Mouse (Mus musculus) heart, postnatal 10 days (tissue): Measurements from ENCODE around the gene Txnip. TPM values are rescaled to one million over a fixed set of nuclear protein-coding genes. Genes with fewer than 3 reads are reported as not detected.
A peak's percentile ranks its signal among the peaks of the same experiment; 100 is the strongest.
"Not testable (repeated sequence)": the region's sequence is repeated elsewhere in the genome, so short reads cannot be mapped to it uniquely, and the experiment has no call there.

ENCODE experiments used
- DNase-seq, 2 experiments: peaks; one replicate each; pipeline ENCODE4 v3.0.0; 2021
- intact Hi-C: fragments of 180-260 bp; cut with DNase I; formaldehyde crosslinking; loops from one replicate; pipeline ENCODE4 v1.15.1; 2025
- total RNA-seq, 2 experiments: library from RNA; stranded (reverse); gene quantifications; 2 replicates each; pipeline ENCODE4 v1.2.3; 2021

Txnip gene
- total RNA-seq, result 1,000 to 10,000 TPM in 1 of 2 experiments, 100 to 1,000 TPM in 1; 618 to 1,152 TPM

DNA sequence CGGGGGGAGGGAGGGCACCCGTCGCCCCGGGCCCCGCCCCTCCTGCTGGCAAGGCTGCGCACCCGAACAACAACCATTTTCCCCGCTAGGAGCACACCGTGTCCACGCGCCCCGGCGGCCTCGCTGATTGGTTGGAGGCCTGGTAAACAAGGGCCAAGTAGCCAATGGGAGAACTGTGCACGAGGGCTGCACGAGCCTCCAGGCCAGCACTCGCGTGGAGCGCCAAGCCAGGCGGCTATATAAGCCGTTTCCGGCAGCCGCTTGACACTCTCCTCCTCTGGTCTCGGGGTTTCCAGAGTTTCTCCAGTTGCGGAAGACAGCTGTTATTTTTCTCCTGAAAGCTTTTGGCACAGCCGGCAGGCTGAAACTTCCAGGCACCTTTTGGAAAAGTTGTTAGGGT, at the start of gene Txnip:
Txnip (plus strand) TSS at position 264 of the 400 bp plus-strand sequence.
- intact Hi-C loops, result loop anchor here (1.0 kb wide), 1 partner anchor 19 kb away; the partner anchor contains the start of gene Gm16253
- DNase-seq, result peak; percentile 100

DNA sequence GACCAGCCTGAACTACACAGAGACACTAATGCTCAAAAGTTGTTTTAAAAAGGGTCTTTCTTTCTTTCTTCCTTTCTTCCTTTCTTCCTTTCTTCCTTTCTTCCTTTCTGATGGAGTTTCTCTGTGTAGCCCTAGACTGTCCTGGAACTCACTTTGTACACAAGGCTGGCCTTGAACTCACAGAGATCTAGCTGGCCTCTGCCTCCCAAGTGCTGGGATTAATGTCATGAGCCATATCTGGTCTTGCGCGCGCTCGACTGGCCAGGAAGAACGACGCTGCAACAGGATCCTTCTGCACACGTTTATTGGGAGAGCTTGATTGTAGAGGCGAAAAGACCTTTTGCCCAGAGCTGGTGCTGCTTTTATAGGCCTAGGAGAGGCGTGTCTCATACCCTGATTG, 49.8 kb upstream of the Txnip start:
- DNase-seq, intact Hi-C loops: not testable (repeated sequence)

DNA sequence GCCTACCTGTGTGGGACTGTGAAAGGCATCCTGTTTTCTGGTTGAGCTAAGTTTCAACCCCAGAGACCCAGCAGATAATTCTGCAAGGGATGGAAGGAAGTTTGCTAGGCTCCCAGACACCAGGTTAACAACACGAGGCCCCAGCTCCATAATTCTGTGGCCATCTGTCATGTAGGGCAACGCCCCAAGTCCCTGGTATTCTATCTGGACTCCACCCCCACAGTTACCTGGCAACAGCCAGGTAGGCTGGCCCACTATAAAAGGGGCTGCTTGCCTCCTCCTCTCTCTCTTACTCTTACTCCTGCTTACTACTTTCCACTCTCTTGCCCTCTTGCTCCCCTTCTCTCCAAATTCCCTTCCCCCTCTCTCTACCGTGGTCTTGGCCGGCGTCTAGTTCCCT, 37.6 kb upstream of the Txnip start:
- intact Hi-C loops, result no loop called here
- no peak for DNase-seq

DNA sequence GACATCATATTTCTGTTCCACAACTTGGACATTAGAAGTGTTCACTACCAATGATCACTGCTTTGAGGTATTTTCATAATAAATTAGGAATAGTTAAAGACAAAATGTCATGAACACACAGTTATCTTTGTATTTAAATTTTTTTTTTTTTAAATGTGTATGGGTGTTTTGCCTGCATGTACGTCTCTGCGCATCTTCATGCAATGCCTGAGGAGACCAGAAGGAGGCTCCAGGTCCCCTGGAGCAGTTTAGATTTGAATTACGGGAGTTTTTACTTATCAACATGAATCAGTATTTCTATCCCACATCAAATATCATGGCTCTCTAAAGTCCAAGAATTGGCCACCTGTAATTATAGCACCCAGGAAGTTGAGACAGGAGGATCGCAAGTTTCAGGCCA, 35.6 kb upstream of the Txnip start:
- intact Hi-C loops, result no loop called here
- no peak for DNase-seq

DNA sequence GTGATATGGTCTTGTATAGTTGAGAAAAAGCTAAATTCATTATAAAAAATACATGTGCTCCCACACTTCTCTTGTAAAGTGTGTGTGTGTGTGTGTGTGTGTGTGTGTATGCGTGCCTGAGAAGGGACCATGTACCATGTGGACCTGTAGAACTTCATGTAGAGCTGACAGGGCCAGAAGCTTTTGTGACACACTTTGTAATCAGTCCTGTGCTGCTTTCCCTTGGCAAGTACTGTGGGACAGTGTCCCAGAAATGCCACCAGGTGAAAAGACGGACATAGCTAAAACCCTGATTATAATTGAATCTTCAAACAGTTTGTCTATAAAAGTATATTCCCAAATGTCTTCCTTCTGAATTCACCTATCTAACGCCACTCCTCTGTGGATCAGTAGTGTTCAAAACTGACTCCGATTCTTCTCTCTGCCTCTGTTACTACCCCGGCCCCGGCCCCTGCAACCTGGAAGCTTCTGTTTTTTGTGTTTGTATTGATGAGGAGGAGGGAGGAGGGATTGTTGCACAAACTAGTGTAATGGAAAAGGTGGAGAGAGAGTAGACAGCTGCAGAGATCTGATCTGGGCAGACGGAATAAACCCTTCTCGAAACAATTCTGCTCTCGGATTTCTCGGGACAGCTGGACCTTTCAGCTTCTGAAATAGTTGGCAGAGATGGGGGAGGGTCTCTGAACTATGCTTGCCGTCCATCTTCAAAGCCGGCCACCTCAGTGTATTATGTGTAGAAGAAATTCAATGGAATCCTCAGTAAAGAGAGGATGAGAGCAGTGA, 33.5 kb upstream of the Txnip start:
- peak; percentile 39 to 43 for DNase-seq
- intact Hi-C loops, result no loop called here

DNA sequence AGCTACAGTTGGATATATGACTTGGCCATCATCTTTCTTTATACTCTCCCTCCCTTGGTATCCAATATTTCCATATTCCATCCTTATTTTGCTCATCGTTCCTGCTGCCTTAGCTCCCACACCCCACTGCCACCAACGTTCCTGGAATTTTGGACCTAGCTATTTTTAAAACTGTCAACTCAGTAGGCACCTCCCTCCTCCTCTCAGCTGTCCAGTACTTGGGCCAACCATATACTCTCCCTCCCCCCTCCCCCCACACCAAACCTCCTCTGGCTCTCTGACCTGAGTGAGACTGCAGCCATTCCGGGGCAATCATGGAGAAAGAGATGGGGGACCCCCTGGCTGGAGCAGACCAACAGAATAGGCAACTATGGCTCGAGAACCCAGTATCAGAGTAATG, 32.8 kb upstream of the Txnip start, which contains the start of gene Hfe2:
Hfe2 (plus strand) TSS at position 259 of the 400 bp plus-strand sequence.
- DNase-seq, result peak; percentile 35 to 37
- intact Hi-C loops, result no loop called here

DNA sequence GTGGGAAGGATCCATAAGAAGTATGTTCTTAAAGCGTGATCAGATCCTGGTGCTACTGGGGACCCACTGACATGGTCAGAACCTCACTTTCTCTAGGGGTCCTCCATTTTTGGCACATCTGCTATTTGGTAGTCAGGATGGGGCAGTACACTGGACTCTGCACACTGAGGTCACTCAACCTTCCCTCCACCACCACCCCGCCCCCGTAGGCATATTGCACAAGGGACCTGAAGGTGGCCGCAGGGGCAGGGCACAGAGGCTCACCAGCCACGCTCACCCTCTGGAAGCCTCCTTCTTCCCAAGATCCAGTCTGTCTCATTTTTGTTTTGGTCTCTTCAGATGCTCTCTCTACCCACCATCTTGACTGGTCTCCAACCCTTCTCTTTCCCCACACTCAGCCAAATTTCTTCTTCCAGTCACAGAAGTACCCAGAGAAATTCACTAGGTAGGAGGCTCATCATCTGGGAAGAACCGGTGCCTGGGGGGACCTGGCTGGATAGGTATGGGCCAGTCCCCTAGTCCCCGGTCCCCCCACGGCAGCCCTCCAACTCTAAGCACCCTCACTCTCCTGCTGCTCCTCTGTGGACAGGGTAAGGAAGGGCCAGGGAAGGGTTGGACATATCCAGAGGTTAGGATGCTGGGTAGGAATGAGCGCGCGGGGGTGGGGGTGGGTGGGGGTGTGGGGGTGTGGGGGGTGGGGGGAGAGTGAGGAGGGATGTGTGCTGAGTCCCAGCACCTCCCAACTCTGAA, 31.6 kb upstream of the Txnip start:
- peak; percentile 37 to 46 for DNase-seq
- intact Hi-C loops, result no loop called here

DNA sequence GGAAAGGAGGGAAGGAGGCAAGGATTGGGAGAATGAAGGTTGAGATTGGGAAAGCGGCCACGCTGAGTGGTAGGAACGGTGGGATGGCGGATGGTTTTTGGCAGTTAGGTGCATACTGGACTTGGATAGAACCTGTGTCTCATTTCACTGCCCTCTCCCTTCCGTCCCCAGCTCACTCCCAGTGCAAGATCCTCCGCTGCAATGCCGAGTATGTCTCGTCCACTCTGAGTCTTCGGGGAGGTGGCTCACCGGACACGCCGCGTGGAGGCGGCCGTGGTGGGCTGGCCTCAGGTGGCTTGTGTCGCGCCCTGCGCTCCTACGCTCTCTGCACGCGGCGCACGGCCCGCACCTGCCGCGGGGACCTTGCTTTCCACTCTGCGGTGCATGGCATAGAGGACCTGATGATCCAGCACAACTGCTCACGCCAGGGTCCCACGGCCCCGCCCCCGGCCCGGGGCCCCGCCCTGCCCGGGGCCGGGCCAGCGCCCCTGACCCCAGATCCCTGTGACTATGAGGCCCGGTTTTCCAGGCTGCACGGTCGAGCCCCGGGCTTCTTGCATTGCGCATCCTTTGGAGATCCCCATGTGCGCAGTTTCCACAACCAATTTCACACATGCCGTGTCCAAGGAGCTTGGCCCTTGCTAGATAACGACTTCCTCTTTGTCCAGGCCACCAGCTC, 30.8 kb upstream of the Txnip start:
- intact Hi-C loops, result no loop called here
- no peak for DNase-seq

DNA sequence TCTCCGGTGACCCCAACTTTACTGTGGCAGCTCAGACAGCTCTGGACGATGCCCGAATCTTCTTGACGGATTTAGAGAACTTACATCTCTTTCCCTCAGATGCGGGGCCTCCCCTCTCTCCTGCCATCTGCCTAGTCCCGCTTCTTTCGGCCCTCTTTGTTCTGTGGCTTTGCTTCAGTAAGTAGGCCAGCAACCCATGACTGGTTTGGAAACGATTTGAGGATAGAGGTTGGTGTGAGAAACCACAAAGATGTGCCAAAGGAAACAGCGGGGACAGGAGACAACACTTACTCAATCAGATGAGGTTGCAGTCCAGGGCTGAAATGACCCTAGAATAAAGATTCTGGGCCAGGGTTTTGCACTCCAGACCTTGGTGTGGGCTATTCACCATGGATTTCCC, 29.3 kb upstream of the Txnip start:
- DNase-seq, result no peak
- intact Hi-C loops, result no loop called here

DNA sequence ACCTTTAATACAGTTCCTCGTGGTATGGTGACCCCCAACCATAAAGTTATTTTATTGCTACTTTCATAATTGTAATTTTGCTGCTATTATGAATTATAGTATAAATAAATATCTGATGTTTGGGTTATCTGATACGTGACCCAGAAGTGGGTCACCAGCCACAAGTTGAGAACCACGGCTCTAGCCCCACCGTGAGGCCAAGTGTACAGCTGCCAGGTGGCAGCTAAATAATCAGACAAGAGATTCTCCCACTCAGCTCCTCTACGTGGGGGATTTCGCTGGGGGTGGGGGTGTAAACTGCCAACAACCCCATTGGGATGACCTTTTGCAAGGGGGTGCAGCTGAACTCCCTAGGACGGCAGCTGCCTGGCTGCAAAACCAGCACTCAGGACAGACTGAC, 25.7 kb upstream of the Txnip start:
- intact Hi-C loops, result no loop called here

DNA sequence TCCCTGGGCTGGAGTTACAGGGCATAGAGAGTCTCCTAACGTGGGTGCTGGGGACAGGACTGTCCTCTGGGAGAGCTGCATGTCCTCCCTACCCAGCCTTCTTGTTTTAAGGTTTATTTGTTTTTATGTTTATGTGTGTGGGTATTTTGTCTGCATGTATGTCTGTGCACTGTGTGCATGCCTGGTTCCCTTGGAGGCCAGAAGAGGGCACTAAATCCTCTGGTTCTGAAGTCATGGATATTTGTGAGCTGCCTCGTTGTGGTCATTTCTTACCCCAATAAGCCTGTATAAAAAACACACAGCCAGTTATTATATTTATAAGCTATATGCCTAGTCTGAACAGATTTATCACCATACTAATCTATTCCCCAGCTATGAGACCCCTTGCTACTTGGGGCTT, 23.5 kb upstream of the Txnip start:
- DNase-seq, result no peak
- intact Hi-C loops, result no loop called here

More for the DNA sequence above, 25.7 kb upstream of the Txnip start:
- no peak for DNase-seq

DNA sequence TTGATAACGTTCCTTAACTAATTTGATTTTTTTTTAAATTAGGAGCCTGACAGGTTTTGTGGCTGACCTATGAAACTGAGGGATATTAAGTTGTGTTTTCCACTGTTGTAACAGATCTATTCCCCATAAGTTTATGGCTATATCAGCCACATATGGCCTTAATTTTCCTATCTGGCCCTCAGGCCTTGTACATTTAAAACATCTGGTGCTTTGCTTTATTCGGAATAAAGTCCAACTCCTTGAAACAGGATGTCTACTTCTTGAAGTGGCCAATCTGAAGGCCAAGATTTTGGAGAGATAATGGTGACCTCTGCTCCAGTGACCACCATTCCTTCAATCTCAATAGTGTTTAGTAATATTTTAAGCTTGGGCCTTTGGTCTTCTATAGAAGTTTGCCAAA, 18.4 kb upstream of the Txnip start:
- DNase-seq, result no peak
- intact Hi-C loops, result no loop called here

DNA sequence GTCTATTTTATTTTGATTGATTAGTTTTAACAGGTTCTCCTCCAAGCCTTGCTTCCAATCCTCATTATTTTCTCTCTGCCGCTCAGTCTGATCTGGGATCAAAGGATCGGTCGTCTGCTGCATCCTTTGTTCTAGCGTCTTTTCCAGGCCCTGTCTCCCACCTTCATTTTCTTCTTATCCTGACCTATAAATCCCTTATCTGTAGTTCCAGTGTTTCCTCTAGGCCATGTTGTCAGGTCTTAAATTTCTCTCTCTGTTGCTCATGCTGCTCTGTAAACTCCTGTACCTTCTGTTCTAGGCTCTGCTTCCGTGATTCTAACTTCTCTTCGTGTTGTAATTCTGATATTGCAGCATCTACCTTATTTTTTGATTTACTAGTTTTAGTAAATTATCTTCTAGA, 17.0 kb upstream of the Txnip start:
- DNase-seq, result no peak
- intact Hi-C loops, result no loop called here

DNA sequence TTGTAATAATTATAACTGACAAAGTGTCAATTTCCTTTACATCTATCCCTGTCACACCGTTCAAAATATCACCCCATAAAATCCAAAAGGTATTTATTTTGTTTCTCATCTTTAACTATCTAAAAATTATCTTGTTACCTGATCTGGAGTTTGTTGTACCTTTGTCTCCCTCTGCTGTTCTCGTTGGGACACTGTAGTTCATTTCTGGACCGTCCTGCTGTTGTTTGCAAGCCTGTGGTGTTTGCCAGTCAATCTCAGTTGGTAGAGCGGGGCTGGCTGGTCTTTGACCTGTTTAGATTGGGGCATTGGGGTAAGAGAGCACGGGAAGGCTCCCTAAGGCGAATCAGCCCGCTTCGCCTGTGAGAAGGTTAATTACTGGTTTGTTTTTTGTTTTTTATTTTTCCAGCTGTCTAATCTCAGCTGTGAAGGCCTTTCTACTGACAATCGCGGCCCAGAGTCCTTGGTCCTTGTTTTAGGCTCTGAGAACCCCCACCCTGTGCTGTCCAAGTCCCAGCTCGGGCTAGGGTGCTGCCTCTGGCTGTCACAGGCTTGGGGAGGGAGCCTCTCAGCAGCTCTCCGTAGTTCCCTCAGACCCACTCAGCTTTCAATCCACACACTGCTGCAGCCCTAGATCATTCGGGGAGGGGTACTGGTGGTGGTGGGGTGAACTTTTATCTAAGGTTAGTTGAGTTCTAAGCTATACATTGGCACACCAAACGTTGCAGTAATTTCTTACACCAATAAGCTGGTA, 16.3 kb upstream of the Txnip start:
- intact Hi-C loops, result no loop called here
- DNase-seq, result peak in 1 of 2 experiments; percentile 29

DNA sequence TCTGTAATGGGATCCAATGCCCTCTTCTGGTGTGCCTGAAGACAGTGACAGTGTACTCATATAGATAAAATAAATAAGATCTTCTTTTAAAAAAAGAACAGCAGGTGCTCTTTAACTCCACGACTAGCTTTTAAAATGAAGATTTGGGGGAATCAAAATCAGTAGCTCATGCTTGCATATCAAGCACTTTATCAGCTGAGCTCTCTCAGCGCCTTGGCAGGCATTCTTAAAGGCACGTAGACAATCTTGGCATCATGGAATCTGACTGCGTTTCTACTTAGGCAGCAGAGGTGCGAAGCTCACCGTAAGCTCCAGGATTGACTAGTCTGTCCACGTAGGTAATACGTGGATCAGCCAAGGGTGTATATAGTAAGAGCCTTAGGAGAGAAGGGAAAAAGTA, 15.2 kb upstream of the Txnip start:
- intact Hi-C loops, result no loop called here
- no peak for DNase-seq

DNA sequence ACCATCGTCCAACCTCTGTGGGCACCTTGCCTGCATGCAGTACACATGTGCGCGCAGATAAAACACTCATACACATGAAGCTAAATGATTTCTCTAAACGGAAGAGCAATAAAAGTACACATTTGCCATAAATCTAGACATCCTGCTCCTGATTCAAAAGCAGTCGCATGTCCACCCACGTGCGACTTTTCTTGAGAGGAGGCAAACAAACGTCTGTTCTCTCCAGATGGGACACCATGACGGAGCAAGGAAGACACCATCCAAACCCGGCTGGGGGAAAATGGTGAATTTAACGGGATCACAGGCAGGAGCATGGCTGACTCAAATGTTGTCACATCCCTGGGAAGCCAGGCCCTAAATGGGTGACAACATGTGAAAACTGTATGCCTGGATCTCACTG, 14.4 kb upstream of the Txnip start:
- intact Hi-C loops, result no loop called here
- no peak for DNase-seq

DNA sequence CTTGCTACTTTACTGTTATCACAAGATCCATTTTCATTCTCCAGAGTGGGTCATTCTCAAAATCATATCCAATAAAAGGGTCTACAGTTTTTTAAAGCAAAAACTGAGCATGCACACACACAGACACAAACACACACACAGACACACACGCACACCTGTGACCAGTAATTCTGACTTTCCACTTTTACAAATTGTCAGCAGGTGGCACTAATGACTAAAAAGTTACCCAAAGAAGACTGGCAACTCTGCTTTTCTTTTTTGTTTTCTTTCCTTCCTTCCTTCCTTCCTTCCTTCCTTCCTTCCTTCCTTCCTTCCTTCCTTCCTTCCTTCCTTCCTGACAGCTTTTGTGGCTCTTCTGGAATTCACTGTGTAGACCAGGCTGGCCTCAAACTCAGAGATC, 12.2 kb upstream of the Txnip start:
- DNase-seq, result peak in 1 of 2 experiments; percentile 32
- intact Hi-C loops, result no loop called here

DNA sequence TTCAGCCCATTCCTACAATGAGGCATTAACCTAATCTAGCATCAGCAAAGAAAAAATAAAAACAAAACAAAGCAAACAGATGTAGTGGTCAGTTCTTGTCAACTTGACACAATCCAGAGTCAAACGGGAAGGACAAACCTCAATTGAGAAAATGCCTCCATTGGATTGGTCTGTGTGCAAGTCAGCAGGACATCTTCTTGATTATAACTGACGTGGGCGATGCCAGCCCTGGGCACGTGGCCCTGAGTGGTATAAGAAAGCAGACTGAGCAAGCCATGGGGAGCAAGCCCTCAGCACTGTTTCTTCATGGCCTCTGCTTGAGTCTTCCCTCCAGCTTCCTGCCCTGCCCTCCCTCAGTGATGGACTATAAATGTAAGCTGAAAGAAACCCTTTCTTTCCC, 10.9 kb upstream of the Txnip start:
- intact Hi-C loops, result loop anchor here (1.0 to 2.0 kb wide), 4 partner anchors 33 to 162 kb away; partner anchors contain the start of gene Nudt17
- no peak for DNase-seq

DNA sequence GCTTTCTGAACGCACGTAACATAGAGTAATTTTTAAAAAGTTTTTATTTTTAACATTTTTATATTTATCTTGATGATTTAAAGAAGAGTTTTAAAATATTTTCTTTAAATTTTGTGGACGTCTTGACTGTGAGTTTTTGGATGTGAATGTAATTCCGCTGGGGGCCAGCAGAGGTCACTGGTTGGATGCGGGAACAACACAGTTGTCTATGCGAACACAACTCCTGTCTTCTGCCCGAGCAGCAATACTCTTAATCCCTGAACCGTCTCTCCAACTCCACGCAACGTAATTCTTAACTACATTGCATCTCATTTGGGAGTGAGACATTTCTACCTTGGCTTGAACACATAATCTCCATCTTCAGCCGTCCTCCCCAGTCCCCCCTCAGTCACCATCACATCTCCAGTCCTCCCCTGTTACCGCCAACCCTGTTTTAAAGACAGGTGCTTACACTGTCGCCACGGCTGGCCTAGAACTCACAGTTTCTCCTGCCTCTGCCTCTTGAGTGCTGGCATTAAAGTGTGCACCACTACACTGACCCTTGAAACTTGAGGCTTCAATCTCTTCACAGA, 10.3 kb upstream of the Txnip start:
- intact Hi-C loops, result loop anchor here (1.0 to 2.0 kb wide), 4 partner anchors 33 to 161 kb away; partner anchors contain the start of gene Nudt17
- DNase-seq, result peak; percentile 85 to 91

DNA sequence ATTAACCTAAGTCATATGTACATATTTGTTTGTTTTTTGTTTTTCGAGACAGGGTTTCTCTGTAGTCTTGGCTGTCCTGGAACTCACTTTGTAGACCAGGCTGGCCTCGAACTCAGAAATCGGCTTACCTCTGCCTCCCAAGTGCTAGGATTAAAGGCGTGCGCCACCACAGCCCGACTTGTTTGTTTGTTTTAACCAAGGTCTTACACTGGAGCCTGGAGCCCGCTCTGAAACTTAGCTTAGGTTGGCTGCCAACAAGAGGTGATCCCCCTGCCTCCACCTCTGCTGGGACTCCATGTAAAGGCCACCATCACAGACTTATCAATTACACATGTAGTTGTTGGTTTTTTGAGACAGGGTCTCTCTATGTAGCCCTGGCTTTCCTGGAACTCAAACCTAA, 8.9 kb upstream of the Txnip start:
- DNase-seq, result no peak
- intact Hi-C loops, result no loop called here
